Mouse (Mus musculus): ENCODE measurements at regions not wholly inside any gene's neighbourhood (a gene's known extent, or its start where the extent isn't known, plus 50 kb on each side); places are given as distances from the start of the nearest gene placed in this dataset.

DNA sequence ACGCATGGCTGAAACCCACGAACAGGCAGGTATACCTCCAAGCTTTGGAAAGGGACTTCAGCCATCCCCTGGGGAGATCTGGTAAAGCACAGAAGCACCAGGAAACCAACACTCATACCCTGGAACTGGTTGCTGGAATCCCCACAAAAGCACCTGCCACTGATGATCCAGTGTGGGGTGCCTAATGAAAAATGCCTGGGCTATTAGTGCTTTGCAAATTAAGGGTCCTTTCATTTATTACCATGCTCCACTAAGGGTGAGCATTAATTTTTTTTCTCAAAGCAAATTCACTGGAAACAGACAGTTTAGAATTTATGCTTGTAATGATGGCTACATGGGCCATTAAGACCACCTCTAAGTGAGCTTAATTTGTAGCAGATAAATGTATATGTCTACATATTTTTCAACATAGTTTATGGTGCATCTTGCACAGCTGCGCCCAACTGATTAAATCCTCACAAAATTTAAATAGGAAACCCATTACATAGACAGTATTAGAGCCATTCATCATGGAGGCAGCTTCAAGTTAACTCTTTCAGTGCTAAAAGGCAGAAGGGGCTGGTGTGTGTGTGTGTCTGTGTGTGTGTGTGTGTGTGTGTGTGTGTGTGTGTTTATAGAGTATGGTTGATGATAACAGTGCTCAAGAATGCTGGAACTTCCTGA is 201.8 kb downstream of the Cbln1 start:
- no peak for DNase-seq

DNA sequence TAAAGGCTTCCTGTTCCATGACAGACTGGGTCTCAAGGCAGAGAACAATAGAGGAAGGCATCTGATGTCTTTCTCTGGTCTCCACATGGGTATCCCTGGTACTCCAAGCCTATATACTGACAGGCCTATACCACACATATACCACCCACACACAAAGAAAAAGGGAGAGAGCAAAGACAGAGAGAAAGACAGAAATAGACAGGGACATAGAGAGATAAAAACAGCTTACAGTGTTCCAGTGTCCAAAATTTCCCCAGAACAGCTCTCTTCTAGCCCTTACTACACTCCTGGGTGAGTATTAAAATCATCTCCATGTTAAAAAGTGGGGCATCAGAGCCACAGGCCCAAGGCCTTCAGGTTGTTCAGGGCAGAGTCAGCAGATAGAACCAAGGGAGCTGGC is 204.2 kb downstream of the Cbln1 start:
- DNase-seq = no peak

DNA sequence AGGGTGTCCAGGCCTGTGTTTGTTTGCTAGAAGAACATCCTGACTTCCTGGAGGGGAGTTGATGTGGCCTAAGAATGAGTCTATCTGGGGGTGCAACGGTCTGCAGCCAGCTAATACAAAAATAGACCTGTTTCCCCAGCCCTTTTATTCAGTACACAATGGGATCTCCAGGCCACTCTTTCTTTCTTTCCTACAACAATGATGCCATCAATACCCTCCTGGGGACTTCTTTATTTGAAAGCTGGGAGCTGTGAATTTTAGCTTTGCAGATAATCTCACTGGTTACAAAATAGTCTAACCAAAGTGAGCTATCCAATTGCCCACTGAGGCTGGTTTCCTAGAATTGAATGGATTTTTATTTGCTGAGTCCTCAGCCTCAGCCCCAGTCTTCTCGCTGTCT is 207.4 kb downstream of the Cbln1 start:
- DNase-seq = no peak

DNA sequence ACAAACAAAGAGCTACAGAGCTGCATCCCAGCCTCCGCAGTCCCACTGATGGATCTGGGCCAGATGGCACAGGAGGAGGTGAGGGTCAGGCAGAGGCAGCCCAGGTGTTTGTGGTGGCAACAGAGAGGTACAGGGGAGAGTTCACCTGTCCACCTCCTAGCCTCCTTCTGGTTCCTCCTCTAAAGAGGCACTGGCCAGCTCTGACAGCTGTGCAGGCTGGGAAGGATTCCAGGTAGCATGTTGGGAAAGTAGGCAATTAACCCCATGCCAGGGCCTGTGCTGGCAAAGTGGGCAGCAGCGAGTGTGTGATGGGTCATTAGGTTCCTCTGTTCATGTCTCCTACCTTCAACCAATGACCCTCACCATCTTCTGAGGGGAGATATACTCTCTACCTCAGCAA is 212.1 kb downstream of the Cbln1 start:
- peak in 1 of 2 experiments; percentile 29 for DNase-seq

DNA sequence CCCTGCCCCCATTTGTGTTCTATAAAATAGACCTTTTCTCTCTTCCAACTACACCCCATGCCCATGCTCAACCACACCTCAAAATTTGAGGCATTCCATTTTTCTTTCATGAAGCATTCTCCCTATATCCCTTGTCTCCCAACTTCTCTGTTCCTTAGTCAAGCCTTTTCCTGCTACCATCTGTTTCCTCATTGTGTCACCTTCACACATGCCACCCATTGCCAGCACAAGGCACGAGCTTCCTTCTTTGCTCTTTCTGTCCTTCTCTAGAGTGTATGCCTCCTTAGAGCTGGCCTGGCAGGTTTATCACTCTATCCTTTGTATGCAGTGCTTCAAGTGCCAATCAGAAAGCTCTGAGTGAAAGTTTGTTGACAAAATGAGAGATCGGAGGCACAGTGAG is 229.7 kb downstream of the Cbln1 start:
- peak in 1 of 2 experiments; percentile 19 for DNase-seq

DNA sequence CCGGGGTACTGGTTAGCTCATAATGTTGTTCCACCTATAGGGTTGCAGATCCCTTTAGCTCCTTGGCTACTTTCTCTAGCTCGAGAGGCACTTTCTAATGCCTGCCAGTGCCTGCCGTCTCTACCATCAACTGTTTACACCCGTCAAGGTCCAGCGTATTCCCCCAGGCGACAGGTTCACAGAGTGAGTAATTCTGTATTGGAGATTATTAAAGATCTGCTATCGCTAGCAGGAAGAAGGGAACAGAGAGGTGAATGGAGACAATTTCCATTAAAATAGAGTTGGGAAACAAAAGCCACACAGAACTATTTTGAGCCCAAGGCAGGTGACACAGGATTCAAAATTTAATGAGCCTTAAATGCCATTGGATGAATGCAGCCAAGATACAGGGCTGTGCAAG is 235.2 kb downstream of the Cbln1 start:
- DNase-seq = no peak

DNA sequence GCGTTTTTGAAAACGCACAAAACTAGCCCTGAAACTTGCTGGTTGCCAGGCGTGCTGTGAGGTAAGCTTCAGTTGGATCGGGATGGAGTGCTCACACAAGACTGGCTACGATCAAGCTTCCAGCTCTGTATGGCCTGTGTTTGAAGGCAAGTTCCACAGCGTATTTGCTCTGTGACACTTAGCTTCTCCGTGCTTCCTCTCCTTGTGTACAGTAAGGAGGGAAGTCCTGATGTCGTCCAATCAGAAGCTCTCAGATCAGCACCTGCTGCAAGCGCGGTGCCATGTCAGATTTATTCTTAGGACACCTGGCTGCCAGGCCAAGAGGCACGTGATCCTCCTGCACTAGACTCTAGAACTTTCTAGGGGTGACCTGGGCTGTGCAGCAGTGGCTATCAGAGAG is 236.0 kb downstream of the Cbln1 start:
- peak; percentile 28 to 44 for DNase-seq

DNA sequence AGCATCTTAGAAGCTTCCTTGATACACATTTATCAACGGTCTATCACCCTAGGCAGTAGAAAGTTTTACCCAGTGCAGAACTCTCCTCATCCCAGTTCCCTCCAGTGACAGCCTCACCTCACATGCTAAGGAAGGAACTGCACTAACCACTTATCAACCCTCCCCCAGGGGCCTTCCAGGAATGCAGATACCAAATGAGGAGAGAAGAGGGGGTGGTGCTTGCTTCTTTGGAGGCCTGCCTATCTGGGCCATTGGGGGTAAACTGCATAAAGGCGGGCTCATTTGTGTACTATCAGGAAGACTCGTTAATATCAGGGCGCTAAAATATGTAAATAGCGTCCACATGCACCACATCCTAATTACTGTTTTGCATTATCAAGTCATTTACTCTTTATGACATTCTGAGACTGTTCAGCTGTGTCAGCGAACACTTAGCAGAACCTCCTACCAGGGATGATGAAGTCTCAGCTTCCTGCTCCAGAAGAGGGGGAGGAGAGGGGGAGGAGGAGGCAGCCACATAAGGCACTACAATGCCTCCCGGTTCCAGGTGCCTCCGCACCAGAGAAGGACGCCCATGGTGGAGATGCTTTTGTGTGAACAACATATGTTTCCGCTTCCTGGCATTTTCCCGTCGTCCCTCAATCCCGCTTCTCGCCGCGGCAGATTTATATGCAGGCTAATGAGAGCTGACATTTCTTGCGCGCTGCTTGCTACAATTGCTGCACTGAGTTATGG is 236.9 kb downstream of the Cbln1 start:
- DNase-seq = peak; percentile 68 to 75

DNA sequence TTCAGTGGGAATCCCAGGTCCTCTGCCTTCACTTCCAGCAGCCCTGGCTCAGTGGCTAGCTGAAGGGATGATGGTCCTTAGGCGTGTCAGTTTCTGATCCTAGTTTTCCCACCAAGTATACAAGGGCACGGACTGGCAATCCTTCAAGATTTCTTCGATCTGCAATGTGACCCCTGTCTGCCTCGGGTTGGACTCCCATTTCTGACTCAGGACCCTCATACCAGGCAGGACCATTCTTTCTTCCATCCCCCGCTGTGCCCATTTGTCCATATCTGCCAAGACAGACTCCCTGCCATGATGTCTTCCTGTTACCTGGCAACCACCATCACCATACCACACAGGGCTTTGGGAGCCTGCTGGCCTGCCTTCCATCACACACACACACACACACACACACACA is 238.1 kb downstream of the Cbln1 start:
- DNase-seq = peak; percentile 79 to 91

DNA sequence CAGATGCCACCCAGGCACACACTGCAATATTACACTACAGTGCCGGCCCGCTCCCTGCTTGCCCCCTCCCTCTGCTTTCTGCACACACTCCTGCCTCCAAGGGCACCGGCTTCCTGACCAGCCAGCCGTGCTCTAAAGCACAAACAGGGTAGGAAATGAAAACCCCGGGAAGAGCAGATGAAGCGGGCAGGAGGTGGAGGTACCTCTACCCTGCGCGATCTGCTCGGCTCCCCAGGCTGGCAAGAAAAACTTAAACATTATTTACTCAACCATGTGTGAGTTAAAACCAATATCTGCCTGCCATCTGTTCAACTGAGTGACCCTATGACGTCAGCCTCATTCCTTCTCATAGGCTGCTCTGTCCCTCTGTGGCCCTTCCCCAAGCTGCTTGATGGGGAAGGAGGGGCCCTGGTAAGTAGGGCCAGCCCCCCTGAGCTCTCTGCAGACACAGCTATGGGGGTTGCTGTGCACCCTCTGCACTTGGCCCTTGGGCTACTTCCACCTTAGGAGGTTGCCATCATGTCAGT is 238.5 kb downstream of the Cbln1 start:
- peak; percentile 91 for DNase-seq

DNA sequence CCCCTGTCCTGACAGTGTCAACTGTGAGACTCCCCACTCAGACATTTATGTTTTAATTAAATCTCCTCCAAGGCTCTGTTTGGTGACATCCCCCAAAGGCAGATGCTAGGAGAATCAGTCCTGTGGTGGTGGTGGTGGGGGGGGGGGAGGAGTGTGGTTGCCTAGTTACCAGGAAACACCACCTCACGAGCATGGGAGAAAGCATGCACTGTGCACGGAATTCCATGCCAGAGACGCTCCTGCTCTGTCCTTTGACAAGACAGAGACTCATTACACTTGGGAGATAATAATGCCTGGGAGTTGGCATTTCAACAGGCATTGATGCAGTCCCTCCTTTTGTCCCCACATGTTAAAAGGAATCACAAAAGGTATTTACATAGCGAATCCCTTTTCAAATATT is 240.6 kb downstream of the Cbln1 start:
- peak in 1 of 2 experiments; percentile 7 for DNase-seq

DNA sequence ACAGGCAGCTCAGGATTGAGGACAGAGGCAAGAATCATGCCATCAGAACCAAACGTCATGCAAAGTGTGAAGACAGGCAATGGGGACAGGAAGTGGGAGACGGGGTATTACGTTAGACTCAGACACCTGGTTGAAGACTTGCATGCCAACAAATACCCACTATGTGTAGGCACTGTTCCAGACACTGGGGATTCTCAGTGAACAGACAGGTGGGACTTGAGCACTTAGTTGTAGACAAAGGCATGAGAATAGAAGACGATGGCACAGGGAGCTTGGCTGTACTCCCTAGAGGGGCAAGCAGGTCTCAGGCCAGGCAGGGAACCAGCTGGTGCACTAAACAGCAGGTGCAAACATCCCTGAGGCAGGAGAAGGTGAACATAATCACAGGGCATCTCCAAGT is 242.3 kb downstream of the Cbln1 start:
- DNase-seq = no peak

DNA sequence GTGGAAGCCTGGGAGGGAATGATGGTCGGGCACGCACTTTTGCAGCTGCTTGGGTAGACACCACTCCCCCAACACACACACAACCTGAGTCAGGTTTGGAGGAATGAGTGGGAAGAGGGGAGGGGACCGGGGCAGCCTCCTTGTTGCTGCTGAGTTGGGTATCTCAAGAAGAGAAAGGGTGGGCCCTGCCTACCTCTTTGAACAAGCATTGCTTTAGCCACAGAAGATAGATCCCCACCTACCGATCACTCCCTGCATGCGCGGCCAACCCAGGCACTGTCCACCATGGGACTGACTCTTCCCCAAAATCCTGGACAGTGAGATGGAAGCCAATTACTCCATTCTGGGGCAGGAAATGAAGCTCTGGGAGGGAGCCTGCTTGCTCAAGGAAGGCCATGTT is 243.2 kb downstream of the Cbln1 start:
- no peak for DNase-seq

DNA sequence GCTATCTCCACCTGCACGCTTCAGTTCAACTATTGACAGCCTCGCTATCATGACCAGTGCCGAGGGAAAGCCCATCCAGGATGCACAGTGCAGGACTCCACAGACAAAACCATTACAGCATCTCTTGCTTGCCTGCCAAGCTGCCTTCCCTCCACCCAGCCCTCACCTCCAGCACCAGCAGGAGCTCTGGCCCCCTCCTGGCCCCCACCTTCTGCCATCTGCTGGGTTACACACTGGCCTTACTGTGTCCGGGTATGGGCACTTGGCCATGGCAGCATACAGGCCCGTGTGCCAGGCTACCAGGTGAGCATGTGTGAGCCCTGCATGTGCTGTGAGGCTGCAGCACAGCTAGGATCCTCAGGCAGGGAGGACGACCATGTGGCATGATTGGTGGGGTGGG is 243.6 kb downstream of the Cbln1 start:
- peak; percentile 99 to 100 for DNase-seq

DNA sequence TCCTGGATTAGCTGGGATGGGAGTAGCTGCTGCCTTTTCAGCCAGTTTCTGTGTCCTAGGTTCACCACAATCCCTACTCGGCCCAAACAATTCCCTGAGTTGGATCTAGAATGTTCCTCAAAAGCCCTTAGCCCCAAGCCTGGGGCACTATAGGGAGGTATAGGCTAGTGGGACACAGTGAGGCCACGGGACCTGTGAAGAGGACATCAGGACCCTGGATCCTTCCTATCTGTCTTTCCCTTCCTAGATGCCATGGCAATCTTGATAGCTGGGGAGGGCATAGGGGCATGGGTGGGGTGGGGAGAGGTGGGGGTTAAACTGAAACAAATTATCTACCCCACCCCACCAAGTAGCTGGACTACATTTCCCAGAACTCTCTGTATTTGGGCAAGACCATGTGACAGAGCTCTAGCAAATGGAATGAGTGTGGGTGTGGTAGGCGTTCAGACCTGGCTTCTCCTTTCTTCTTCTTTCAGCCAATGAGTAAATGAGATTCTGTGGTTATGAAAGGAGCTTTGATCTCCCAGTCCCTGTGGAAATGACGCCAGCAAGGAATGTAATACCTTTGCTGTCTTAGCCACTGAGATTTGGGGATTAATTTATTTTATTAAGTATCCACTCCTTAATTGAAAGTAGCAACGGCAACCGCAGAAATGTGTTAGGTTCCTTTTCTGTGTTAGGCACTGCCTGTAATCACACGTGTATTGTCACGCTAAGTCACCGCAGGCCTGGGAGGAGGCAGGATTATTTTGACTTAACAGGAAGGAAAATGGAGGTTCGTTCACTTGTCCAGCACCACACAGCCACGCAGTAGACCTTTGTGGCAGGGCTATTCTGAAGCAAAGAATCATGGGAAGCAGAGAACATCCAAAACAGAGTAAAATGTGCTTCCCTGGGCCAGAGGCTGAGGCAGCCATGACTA is 246.6 kb downstream of the Cbln1 start:
- DNase-seq = no peak

DNA sequence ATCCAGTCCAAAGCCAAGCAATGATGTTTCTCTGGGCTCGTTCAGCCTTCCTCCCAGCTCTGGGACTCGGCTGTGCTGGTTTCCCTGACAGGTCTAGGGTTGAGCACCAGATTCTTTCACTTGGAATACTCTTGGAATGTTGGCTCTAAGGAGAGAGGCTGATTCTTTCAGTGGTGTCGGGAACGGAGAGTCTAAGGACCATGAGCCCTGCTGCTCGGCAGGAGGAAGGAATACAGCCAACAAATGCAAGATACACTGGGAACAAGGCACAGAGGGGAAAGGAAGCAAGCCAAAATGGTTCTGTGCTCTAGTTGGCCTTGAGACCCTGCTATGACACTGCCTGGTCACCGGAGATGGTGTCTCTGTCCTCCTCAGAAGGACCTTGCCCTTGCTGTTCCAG is 251.8 kb downstream of the Cbln1 start:
- no peak for DNase-seq

DNA sequence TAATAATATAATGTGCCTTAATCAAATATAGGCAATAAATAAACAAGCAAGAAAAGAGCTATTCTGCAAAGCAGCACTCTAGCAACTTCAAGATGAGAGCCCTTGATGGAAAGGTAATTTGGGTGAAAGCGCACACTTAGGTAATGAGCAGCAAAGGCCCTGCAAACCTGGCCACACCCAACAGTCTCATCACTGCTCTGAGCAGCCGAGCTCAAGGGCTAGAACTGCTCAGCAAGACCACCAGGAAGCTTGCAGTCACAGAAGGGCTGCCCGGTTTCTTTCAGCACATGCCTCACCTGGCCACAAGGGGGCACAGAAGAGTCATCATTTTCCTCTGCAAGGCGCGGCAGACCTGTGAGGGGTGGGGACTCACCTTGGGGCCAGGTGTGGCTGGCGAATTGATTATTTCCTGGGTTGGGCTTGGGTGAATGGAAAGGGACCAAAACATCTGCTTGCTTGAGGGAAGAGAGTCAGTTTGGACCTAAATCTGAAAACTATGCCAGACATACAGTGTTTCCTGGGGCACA is 253.4 kb downstream of the Cbln1 start:
- peak; percentile 82 to 86 for DNase-seq

DNA sequence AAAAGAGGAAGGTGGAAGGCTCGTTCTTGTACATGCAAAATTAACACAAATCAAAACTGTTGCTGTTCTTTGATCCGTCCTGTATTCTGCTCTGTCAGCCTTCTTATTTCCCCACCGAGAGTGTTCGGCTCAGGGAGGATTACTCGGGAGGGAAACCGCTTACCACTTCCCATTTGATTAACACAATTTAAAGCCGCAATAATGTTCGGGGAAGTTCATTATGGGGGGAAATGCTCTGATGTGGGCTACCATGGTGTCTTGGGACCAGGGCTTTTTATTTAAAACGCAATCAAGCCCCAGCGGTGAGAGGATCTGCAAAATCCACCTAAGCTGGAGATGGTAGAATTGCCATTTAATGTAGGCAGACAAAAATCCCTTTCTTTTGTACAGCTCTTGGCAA is 257.4 kb downstream of the Cbln1 start:
- DNase-seq = no peak

DNA sequence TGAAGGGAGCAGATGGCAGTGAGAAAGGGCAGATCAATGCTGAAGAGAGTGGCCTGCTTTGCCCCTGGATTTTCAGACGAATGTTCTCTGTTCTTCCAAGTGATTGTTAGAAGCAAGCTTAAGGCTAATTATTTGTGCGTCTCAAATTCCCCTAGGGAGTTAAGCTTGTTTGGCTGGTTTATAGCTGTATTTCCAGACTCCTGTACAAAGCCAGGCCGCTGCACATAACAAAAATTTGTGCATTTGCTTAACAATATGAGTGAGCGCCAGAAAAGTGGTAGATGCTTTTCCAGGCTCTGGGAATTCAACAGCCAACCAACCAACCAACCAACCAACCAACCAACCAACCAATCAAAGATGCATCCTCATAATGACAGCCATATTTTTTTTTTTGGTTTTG is 261.9 kb downstream of the Cbln1 start:
- DNase-seq = no peak

DNA sequence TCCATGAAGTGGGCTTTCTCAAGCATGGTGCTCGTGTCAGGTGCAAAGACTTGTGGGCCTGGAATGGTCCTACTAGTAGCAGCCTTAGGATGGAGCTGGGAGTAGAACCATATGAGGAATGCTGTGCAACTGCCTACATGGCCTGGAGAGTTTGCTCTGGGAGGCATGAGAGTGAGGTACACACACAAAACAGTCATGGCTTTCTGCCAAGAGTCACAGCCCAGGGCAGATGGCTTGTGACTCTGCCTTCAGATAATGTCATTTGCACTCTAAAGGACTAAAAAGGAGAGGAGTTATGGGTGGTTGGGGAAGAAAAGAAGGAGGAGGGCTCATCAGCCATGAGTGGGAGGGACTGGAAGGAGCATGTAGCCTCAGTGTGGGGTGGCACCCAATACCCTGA is 263.1 kb downstream of the Cbln1 start:
- peak; percentile 63 for DNase-seq

DNA sequence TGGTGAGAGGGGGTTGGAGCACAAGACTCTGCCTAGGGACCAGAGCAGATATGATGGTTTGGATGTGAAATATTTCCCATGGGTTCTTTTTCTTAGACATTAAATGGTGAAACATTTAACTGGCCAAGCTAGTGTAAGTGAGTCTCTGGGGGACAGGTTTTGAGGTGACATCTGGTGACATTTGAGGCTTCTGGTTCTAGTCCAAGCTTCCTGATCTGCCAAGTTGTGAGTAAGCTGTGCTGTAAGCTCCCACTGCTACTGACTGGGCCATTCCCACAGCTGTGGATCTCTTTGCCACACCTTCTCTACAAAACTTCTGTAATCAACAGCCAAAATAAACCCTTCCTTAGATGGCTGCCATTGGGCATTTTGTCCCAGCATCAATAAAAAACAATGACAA is 264.4 kb downstream of the Cbln1 start:
- DNase-seq = no peak

DNA sequence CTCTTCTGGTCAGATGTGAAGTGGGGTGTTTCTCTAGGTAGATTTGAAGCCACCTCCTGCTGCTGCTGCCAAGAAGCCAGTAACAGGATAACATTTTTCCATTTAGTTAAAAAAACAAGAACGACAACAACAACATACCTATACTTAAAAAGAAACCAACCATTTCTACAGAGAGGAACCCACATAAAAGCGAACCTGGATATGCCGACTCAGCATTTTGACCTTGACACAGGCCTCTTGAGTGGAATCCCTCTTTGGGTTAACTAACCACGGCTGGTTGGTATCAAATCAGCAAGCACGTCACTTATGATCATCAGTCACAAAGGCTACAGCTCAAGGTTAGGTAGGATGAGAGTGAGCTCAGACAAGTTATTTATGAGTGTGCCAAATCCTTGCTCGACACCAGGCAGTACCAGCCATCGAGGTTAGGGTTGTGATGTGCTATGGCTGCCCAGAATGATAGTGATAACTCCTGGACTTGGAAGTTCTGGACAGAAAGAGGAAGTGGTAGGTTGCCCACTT is 269.7 kb downstream of the Cbln1 start:
- DNase-seq = no peak
